Mouse (Mus musculus) kidney, postnatal 14 days (tissue): ENCODE results near the gene Gmppa.

Source experiments
- DNase-seq: peaks from one replicate; pipeline ENCODE4 v3.0.0; 2022; ENCODE audit warnings: mixed read lengths

Gene Gmppa

DNA sequence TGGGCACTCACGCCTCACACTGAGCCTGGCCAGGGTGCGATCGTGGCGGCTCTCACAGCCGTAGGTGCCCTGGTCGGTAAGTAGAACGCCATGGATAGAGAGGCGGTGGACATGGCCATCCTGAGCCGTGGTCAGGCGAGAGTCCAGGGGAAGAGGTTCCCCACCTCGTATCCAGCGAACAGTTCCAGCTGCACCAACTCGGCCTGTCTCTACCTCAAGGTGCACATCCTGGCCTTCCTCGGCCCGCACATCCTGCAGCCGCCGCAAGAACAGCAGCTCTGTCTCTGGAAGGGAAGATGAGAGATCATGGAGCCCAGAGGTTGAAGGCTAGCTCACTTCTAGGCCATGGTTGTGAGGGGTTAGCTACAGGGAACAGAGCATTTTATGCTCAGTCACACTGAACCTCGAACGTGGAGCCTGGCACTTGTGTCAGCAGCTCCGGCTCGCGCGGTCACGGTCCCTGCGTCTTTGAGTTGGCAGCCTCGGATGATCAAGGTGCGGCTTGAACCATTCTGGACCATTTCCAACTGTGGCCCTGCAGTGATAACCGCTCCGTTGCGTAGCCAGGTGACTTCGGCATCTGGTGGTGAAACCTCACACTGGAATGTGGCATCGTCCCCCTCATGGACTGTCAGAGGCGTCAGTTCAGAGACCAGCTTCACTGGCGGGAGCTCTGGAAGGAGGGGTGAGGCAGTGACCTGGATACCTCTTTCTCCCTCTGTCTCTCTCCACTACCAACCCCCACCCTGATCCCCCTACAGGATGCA lies 55.2 kb downstream of the Gmppa start:
- no peak for DNase-seq

GRCm38 (mm10) chr1:75492579-75493170 lies 56.9 kb downstream of the Gmppa start:
- no peak for DNase-seq
